Mouse (Mus musculus): ENCODE results near the gene Bicc1. TPM values are rescaled to one million over a fixed set of nuclear protein-coding genes. Genes with fewer than 3 reads are reported as not detected.
A peak's percentile ranks its signal among the peaks of the same experiment; 100 is the strongest.

Bicc1 gene
- total RNA-seq, 2 experiments from 2014 or later = 5.0 to 5.7 TPM

DNA sequence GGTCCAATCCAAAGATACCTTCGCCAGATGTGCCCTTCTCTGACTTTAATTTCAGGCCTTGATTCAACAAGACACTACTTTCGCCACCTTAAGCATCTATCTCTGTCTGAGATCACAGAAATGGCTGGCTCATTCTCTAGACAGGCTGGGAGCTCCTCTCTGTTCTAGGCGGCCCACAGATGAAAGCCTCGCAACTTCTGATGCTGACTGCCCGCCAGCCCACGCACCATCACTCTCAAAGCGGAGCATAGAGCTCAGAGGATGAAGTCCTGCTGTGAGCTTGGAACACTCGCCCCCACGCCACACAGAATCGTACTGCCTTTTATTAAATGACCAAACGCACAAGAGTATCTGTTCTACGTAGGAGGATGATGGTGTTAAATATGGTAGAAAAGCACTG, 949 bp upstream of the Bicc1 start:
- DNase-seq (ENCODE audit: low spot score in 2 of 2) = no peak

DNA sequence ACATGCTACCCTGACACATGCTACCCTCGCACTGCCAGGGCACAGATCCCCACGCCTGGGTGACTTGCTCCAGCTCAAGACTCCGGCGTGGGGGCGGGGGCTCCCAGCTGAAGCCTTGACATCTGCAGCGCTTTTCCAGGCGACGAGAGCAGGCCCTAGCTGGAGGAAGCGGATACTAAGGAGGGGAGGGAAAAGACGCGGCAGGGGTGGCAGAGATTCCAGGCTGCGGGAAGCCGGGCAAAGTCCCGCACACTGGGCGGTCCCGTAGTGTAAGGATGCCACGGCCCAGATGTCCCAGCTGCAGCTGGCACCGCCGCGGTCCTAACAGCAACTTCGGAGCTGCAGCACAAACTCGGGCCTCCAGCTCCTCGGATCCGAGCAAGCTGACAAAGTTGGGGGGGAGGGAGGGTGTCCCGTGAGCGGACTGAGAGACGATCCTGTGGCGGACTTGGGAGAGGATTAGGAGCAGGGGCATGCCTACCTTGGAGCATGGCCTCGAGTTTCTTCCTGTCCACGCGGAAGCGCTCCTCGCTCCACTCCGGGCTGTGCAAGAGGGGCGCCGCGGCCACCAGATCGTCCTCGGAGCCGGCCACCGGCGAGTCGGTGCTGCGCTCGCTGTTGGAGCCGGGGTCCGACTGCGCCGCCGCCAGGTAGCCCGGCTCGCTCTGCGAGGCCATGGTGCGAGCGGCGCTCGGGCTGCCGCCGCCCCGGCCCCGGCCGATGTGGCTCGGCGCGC, 392 bp downstream of the Bicc1 start:
- DNase-seq (ENCODE audit: low spot score in 2 of 2) = peak; percentile 15 to 19

DNA sequence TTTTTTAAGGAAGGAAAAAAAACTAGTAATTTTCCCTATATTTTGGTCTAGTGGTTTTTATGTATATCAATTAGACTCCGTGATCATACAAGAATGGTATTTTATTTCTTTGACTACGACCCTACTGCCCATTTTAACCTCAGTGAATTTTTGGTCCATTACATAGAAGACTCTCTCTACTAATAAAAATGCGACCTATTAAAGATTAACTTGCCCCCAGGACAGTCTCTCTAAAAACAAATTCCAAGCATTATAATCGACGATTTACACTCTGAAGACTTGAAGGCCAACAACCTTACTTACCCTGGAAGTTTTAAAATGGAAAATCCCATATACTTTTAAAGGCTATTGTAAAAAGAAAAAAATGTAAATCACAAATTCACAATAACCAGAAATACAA, 2.9 kb downstream of the Bicc1 start:
- DNase-seq (ENCODE audit: low spot score in 2 of 2) = no peak

DNA sequence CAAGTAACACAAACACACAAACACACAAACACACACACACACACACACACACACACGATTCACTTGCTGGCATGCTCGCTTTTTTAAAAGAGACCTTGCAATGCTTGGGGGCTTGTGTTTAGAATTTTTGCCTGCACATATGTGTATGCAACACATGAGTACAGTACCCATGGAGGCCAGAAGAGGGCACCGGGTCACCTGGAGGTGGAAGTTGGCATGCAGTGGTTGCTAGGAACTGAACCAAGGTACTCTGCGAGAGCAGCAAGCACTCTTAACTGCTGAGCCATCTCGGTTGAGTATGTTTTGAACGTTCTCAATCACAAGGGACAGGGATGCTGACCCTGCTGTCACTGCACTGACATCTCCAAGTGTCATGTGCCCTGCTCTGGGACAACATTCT, 5.9 kb downstream of the Bicc1 start:
- no peak for DNase-seq (ENCODE audit: low spot score in 2 of 2)

DNA sequence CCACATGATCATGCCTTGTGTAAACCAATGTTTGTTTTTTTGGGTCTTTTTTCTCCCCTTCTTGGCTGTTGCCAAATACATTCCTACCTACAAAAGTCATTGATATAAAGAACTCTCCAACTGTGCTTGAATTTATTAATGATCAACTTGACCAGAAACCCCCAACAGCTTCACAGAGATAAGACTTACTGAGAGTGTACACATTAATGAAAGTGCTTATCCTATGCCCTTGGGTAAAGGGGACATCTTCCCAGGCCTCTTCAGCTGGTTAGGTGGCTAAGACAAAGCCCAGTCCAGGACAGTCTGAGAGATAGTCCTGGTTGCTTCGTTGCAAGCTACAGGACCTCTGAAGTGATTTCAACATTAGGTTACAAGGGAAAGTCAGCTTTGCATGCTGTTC, 6.4 kb downstream of the Bicc1 start:
- DNase-seq (ENCODE audit: low spot score in 2 of 2) = no peak

- DNase-seq (ENCODE audit: low spot score in 2 of 2) = peak in 1 of 2 experiments; percentile 38
Measured at GRCm38 (mm10) chr10:71150486-71150885, 9.0 kb downstream of the Bicc1 start.

- DNase-seq (ENCODE audit: low spot score in 2 of 2) = no peak
Measured at GRCm38 (mm10) chr10:71148951-71149603, 10.4 kb downstream of the Bicc1 start.

GRCm38 (mm10) chr10:71148226-71148625, 11.3 kb downstream of the Bicc1 start:
- DNase-seq (ENCODE audit: low spot score in 2 of 2) = no peak

DNA sequence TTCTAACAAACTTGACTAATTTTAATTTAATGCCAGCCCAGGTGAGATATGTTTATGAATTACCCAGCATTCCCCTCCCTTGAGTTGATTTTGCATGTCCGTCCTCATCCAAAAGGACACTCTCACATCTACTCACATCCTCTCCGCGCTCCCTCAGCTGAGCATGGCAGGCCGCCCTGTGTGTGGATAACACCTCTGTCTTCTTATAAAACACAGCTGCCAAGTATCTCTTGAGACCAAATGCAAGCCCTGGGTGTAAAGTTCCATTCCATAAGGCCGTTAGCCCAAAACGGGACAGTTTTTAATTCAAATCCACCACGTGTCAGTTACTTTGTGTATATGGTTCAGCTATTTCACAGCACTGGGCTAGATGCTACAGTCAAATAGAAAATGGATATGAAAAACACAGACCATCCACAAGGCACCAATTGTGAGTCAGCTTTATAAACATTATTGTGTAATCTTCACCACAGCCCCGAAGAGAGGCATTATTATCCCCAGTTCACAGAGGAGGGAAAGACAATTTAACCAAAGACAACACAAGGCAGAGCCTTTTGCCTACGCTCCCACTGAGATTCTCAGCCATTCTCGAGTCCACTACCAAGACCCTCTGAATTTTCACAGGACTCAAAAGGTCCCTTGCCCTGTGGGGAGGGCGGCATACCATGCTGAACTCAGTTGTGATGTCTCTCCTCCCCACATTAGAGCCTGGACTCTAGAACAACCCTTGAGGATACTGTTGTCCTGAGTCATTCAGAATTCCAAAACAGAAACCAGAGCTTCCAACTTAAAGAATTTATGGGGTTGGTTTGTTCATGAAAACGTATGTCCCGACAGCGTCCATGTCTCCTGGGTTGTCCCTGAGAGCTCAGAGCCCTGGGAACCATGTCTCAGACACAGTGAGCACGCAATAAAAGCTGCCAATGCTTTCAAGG, 12.6 kb downstream of the Bicc1 start:
- no peak for DNase-seq (ENCODE audit: low spot score in 2 of 2)

DNA sequence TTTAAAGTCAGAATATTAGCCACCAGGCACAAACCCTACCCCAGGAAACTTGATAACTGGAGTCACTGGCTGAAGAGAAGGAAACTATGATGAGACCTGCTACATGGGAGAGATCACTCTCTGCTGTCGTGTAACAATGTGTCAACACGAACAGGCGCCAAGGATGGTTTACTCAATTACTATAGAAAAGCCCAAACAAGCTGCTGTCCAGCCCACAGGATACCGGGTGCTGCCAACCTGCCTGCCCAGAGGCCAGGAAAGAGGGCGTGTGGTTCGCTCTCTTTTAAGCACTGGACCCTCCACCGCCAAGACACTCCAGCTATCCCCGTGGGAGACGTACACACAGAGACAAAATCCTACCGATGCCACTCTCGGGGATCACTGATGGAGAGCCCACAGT, 13.7 kb downstream of the Bicc1 start:
- DNase-seq (ENCODE audit: low spot score in 2 of 2) = no peak

DNA sequence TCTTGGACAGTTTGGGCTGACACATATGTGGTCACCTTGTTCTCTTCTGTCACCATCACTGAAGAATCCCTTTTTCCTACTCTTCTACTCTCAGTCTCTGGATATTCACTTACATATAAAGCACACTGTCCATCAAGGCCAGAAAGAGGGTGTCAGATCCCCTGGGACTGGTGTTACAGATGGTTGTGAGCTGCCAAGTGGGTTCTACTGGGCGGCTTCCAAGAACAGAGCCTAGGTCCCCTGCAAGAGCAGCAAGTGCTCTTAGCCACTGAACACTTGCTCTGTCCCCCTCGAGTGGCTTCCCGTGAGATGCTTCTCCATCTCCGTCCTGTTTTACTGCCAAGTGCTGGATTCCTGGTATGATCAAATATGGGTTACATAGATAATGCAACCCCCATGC, 15.3 kb downstream of the Bicc1 start:
- no peak for DNase-seq (ENCODE audit: low spot score in 2 of 2)

GRCm38 (mm10) chr10:71142568-71142967, 16.9 kb downstream of the Bicc1 start:
- DNase-seq (ENCODE audit: low spot score in 2 of 2) = no peak

- no peak for DNase-seq (ENCODE audit: low spot score in 2 of 2)
Measured at GRCm38 (mm10) chr10:71140281-71140845, 19.1 kb downstream of the Bicc1 start.

GRCm38 (mm10) chr10:71138852-71139197, 20.7 kb downstream of the Bicc1 start:
- no peak for DNase-seq (ENCODE audit: low spot score in 2 of 2)

GRCm38 (mm10) chr10:71138132-71138851, 21.2 kb downstream of the Bicc1 start:
- no peak for DNase-seq (ENCODE audit: low spot score in 2 of 2)

DNA sequence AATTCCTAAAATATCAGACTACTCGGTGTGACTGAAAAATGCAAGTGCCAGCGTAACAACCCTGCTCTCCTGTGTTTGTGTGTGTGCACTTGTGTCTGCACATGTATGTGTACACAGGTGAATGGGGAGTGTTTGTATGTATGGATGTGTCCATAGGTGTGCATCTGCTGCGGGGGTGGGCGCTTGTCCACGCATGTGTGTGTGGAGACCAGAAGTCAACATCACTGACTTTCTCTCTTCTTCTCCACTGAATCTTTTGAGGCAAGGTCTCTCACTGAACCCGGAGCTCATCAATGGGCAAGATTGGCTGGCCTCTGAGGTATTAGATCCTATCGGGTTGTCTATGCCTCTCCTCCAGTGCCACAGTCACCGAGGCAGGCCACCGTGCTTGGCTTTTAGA, 21.9 kb downstream of the Bicc1 start:
- DNase-seq (ENCODE audit: low spot score in 2 of 2) = no peak

GRCm38 (mm10) chr10:71131333-71131732, 28.2 kb downstream of the Bicc1 start:
- DNase-seq (ENCODE audit: low spot score in 2 of 2) = no peak

DNA sequence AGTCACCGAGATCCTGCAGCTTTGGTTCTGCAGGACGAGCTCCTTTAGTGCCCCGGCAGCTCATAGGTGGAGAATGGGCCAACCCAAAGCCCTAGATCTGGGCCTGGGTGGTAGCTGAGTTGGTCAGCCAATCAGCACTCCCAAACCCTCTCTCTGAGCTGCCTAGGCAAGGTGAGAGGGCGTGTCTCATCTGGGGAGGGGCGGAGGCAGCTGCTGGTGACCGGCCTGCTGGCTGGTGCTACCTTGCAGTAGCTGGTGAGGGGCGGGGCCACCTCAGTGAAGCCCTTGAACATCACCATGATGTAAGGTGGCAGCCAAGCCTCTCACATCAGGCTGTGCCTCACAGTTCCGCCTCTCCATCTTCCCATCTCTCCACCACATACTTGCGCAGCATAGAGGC, 29.2 kb downstream of the Bicc1 start:
- no peak for DNase-seq (ENCODE audit: low spot score in 2 of 2)

DNA sequence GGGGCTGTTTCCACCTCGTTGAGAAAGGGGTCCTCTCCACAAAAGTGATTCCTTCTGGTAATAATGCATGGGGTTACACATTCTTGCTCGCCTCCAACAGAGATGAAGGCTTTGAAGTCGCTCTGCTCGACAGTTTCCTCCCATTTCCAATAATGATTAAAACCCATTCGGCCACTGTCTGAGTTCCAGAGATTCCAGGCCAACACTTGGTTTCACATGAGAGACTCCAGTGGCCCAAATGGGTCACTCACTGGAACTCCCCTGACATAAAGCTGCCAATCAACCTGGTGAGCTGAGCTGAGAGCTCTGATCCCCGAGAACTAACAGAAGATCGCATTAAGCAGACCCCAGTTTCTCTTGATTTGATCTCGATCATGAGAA, 31.6 kb downstream of the Bicc1 start:
- DNase-seq (ENCODE audit: low spot score in 2 of 2) = no peak

GRCm38 (mm10) chr10:71127278-71127950, 32.1 kb downstream of the Bicc1 start:
- no peak for DNase-seq (ENCODE audit: low spot score in 2 of 2)

All from layer of hippocampus, postnatal 14 days (tissue).